Mouse (Mus musculus) limb, embryonic 14.5 days (tissue): ENCODE data around the gene Oser1. TPM values are rescaled to one million over a fixed set of nuclear protein-coding genes. Genes with fewer than 3 reads are reported as not detected.

Experiments used
- ATAC-seq: fragments of 200-750 bp; cut with Nextera tagmentation; 2 replicates; pipeline ENCODE4 v1.8.0; 2017; ENCODE audit warnings: low read depth, moderate number of reproducible peaks, moderate TSS enrichment; ENCODE audit not compliant: low FRiP score
- DNase-seq: peaks from one replicate; pipeline ENCODE4 v3.0.0-alpha.2; 2015; ENCODE audit warnings: low spot score
- H3K27ac ChIP-seq: fragments of 300-500 bp; sonication (generic); replicated peaks from 2 replicates; pipeline ENCODE4 v1.5.1; 2014; ENCODE audit warnings: low read depth, mild to moderate bottlenecking, low read length, moderate library complexity, mixed read lengths
- H3K27me3 ChIP-seq: fragments of 300-500 bp; sonication (generic); 2 replicates; pipeline ENCODE4 v1.6.1; 2014; ENCODE audit warnings: low read length, mixed read lengths; ENCODE audit not compliant: control insufficient read depth, insufficient read depth
- H3K36me3 ChIP-seq: fragments of 300-500 bp; sonication (generic); 2 replicates; pipeline ENCODE4 v1.6.1; 2014; ENCODE audit warnings: mild to moderate bottlenecking, low read length, moderate library complexity, mixed read lengths; ENCODE audit not compliant: control insufficient read depth, insufficient read depth
- H3K4me1 ChIP-seq: fragments of 300-500 bp; sonication (generic); 2 replicates; pipeline ENCODE4 v1.6.1; 2014; ENCODE audit warnings: antibody characterized with exemption, low read length, mixed read lengths; ENCODE audit not compliant: control insufficient read depth, insufficient read depth
- H3K4me2 ChIP-seq: fragments of 300-500 bp; sonication (generic); replicated peaks from 2 replicates; pipeline ENCODE4 v1.6.1; 2014; ENCODE audit warnings: low read depth, mild to moderate bottlenecking, low read length, moderate library complexity; ENCODE audit not compliant: severe bottlenecking
- H3K4me3 ChIP-seq: fragments of 300-500 bp; sonication (generic); replicated peaks from 2 replicates; pipeline ENCODE4 v1.5.1; 2014; ENCODE audit warnings: low read length
- H3K9ac ChIP-seq: fragments of 300-500 bp; sonication (generic); 2 replicates; pipeline ENCODE4 v1.6.1; 2014; ENCODE audit warnings: mild to moderate bottlenecking, low read depth, low read length, moderate library complexity; ENCODE audit not compliant: severe bottlenecking
- H3K9me3 ChIP-seq: fragments of 300-500 bp; sonication (generic); 2 replicates; pipeline ENCODE4 v1.6.1; 2016; ENCODE audit warnings: low read length; ENCODE audit not compliant: control insufficient read depth
- POLR2A ChIP-seq: fragments of 200-500 bp; IDR thresholded peaks from 2 replicates; pipeline ENCODE4 v1.8.0; 2012; ENCODE audit warnings: inconsistent platforms, mild to moderate bottlenecking, moderate library complexity, borderline replicate concordance; ENCODE audit not compliant: insufficient read depth, insufficient read length; ENCODE audit errors: extremely low read depth
- WGBS: fragments of 180-500 bp; shearing (Covaris S2); extraction: QIAGEN DNeasy Blood & Tissue Kit; methylation state at CpG from one replicate; pipeline ENCODE4 v1.1.7; 2014; 5-methylcytosine and 5-hydroxymethylcytosine counted together
- polyA plus RNA-seq, 2 experiments: library from polyadenylated mRNA; depleted of rRNA in 1 of 2; stranded (reverse) in 1 of 2; unstranded in 1 of 2; fragments of >200 nt; fragmentation: Nextera tagmentation in 1 of 2; extraction: Ambion mirVana in 1 of 2; gene quantifications; 2 replicates each; pipeline versions ENCODE4 v1.2.1 to v1.2.3; 2012 to 2014

The Oser1 gene
- polyA plus RNA-seq, 2 experiments, result 33.8 to 85.8 TPM

DNA sequence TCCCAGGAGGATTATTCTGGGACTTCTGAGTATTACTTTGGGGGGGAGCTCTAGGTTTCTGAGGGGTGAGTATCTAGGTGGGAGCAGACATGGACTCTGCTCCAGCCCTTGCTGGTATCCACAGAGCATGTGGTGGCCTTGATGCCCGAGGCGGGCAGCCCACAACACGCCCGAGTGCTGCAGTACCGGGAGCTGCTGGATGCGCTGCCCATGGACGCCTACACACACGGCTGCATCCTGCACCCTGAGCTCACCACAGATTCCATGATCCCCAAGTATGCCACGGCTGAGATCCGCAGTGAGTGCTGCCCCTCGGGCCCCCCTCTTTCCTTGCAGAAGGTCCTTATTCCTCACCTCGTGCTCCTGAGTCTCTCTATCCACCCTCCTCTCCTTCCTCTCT, 22.9 kb upstream of the Oser1 start:
- no peaks in the 10 kb centered on the region for H3K9me3 ChIP-seq
- H3K4me1 ChIP-seq, result no peaks in the 10 kb centered on the region
- no peak overlapping the region for H3K27ac ChIP-seq
- TF ChIP-seq POLR2A, result no peak
- H3K9ac ChIP-seq, result no peak overlapping the region
- DNase-seq, result no peak
- ATAC-seq, result no peak
- H3K27me3 ChIP-seq, result no peaks in the 10 kb centered on the region
- no peak overlapping the region for H3K4me3 ChIP-seq
- 88% methylated on average over 12 of the region's 12 CpGs for WGBS
- H3K36me3 ChIP-seq, result no peaks in the 10 kb centered on the region
- H3K4me2 ChIP-seq, result no peak overlapping the region

DNA sequence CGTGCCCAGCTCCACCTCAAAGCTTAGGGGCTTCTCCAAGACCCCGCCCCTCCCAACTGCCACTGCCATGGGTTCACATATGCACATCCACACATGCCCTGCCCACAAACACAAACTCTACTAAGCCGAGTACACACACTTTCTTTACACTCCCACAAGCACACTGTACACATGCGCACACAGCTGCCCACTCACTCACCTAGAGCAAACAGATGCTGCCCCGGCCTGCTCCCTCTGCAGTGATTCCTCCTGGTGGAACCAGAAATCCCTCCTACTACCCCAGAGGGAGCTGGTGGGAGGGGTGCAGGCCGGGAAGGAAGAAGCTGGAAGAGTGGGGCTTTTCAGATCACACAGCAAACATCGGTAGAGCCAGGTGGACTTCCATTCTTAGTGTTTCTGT, 19.5 kb upstream of the Oser1 start:
- Histone ChIP-seq H3K9ac (no peak overlapping the region), H3K27me3 (peaks cover 3% of the 10 kb centered on the region), H3K9me3 (no peaks in the 10 kb centered on the region), H3K4me3 (no peak overlapping the region), H3K27ac (no peak overlapping the region), H3K4me2 (no peak overlapping the region), H3K4me1 (no peaks in the 10 kb centered on the region), H3K36me3 (no peaks in the 10 kb centered on the region)
- ATAC-seq (no peak), DNase-seq (no peak)
- no peak for TF ChIP-seq POLR2A
- 65% methylated on average over 7 of the region's 7 CpGs for WGBS

DNA sequence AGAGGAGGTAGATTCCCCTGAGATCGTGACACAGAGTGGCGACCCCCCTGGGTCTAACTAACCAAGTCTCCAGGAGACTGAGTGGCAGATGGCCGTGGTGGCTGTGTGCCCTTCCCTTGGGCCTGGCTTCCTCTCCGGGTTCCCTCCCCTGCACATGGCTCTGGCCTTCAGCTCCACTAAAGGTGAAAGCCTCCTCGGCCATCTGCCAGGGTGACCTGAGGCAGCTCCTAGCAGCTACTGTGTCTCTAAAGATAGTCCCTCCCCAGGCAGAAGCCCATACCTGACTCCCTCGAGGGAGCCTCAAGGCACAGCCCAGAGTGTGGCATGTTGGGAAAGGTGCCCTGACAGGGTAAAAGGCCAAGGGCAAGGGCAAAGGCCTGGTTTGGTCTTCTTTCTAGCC, 19.0 kb upstream of the Oser1 start:
- no peak overlapping the region for H3K4me2 ChIP-seq
- no peak for TF ChIP-seq POLR2A
- WGBS, result 56% methylated on average over 3 of the region's 6 CpGs
- H3K9ac ChIP-seq, result no peak overlapping the region
- ATAC-seq (no peak), DNase-seq (no peak)
- H3K4me3 ChIP-seq, result no peak overlapping the region
- H3K4me1 ChIP-seq, result no peaks in the 10 kb centered on the region
- no peaks in the 10 kb centered on the region for H3K9me3 ChIP-seq
- H3K27ac ChIP-seq, result no peak overlapping the region
- no peaks in the 10 kb centered on the region for H3K36me3 ChIP-seq
- peaks cover 8% of the 10 kb centered on the region for H3K27me3 ChIP-seq

DNA sequence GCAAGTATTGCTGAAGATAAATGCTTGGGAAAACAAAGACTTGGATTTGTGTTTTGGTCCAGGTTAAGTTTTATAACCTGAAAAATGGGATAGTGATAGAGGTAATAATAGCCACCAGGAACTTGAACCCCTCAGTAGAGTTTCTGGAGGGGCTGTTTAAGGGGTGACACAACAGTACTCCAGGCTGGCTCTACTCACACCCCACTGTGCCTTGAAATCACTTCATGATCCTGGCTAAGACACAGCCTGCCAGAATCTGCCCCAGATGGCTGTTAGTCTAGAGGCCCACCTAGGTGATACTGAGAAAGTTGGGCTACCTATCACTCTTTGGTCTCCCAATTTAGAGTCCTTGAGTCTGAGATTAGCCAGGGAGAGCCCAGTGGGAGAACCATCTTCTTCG, 15.0 kb upstream of the Oser1 start:
- H3K4me1 ChIP-seq, result no peaks in the 10 kb centered on the region
- no peaks in the 10 kb centered on the region for H3K9me3 ChIP-seq
- H3K4me3 ChIP-seq, result no peak overlapping the region
- no peak for ATAC-seq
- TF ChIP-seq POLR2A, result no peak
- no peak overlapping the region for H3K9ac ChIP-seq
- peaks cover 17% of the 10 kb centered on the region for H3K27me3 ChIP-seq
- H3K4me2 ChIP-seq, result no peak overlapping the region
- no peaks in the 10 kb centered on the region for H3K36me3 ChIP-seq
- 62% methylated on average over 1 of the region's 1 CpGs for WGBS
- H3K27ac ChIP-seq, result no peak overlapping the region
- DNase-seq, result no peak

DNA sequence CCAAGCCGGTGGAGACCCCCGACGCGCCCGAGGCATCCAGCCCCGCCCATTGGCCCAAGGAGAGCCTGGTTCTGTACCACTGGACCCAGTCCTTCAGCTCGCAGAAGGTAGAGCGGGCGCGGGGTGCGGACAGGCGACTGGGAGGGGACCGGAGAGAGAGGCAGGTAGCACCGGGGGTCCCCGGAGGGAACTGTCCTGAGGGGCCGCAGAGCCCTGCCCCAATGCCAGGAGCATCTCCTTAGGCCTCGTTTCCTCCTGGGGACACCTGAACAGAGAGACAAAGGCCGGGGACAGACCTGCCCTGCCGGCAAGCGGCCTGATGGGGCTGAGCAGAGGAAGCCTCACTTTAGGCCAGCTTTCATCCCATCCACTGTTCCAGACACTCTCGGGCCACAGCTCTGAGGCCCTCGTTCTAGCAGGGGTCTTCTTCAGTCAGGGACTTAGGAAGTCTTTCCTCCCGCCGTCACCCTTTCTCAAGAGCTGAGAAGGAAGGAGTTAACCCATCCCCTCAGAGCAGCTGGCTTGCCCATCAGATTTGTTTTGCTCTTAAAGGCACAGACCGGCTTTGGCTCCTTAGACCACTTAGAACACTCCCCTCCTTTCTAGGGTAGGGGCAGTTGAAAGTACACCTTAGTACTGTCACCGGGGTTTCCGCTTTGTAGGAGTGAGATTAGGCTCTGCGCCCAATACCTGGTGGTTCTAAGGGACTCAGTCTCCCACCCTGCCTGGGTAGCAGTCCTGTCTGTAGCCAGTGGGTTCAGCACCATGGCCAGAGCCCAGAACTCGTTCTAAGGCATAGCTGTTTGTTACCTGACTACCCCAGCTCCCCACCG, 14.3 kb upstream of the Oser1 start:
- peaks cover 17% of the 10 kb centered on the region for H3K27me3 ChIP-seq
- WGBS, result under 1% methylated on average over 29 of the region's 30 CpGs
- DNase-seq (peak; percentile 75), ATAC-seq (no peak)
- H3K27ac ChIP-seq, result no peak overlapping the region
- no peaks in the 10 kb centered on the region for H3K9me3 ChIP-seq
- no peaks in the 10 kb centered on the region for H3K4me1 ChIP-seq
- H3K36me3 ChIP-seq, result no peaks in the 10 kb centered on the region
- TF ChIP-seq POLR2A, result no peak
- H3K4me2 ChIP-seq, result no peak overlapping the region
- H3K4me3 ChIP-seq, result no peak overlapping the region; the same call in 1 of the 2 replicates
- H3K9ac ChIP-seq, result no peak overlapping the region
